Mouse (Mus musculus): Measurements from ENCODE around the gene Pdzd7.

GRCm38 (mm10) chr19:45017909-45018308, 27.6 kb downstream of the Pdzd7 start:
- TF ChIP-seq MAFK (IDR thresholded peaks at IDR 0.05; ENCODE audit: insufficient read depth, low read depth, low read length) = no peak
- no peak for TF ChIP-seq HCFC1 (IDR thresholded peaks at IDR 0.05; ENCODE audit: borderline replicate concordance, insufficient read depth, low read length)
